Mouse (Mus musculus): ENCODE measurements around the gene Vps37c.

Vps37c gene

DNA sequence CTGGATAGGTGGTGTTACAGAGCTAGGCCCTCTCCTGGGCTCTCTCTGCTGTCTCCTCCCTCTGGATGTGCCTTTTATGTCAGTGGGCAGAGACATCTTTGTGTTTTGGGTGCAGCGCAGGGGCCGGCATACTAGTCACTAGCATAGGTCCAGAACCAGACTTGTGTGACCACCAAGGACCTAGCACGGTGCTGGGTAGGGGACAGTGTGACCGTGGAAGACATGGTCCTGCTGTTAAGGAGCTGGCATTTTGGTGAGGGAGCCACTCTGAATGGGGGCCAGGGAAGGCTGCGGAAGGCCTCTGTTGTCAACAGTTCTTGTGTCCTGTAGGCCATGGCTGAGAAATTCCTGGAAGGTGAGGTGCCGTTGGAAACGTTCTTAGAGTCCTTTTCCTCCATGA lies 23.7 kb downstream of the Vps37c start:
- no peak for DNase-seq (ENCODE audit: extremely low spot score, low read depth, low spot score)

DNA sequence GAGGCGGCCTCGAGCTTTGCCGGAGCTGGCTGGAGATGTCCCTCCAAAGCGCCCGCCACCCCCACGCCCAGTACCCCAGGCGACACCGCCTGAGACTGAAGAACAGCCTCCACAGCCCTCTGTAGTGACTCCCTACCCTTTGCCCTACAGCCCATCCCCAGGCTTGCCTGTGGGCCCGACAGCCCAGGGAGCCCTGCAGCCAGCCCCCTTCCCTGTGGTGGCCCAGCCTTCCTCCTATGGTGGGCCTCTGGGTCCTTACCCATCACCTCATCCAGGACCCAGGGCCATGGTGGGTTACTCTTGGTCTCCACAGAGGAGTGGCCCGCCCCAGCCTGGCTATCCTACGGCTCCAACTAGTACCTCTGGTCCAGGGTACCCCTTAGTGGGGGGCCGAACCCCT lies 24.1 kb downstream of the Vps37c start:
- DNase-seq (ENCODE audit: extremely low spot score, low read depth, low spot score) = no peak

DNA sequence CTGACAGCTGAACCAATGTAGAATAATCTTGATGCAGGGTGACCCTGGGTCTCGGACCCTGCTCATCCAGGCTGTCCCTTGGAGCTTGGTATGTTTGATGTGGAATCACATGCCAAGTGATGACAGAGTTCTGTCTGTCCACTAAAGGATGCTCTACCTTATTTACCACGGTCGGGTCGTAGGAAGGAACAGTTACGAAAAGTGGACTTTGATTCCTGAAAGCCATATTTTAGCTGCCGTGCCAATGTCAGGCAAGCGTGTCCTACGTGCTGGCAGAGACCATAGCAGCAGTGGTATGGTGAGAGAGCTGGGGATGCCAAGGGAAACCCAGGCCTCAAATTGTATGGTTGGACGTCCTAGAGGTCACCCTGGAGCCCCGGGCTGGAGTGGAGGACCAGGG lies 25.0 kb downstream of the Vps37c start:
- no peak for DNase-seq (ENCODE audit: extremely low spot score, low read depth, low spot score)

DNA sequence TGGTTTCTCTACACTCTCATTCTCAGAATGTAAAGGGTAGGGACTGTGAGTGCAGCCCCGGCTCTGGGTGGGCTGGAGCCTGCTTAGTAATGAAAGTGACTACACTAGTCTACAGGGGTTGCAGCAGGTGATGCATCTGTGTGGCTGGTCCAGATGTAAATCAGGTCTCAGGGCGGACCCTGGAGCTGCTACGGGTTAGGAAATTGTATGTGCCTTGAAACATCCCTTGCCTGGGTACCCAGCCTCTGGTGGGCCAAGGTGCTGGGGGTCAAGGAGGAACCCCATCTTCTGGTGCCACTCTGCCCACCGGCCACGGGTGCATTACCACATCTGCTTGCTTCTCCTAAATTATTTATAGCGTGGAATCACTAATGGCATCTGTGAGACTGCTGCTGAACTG lies 25.6 kb downstream of the Vps37c start:
- DNase-seq (ENCODE audit: extremely low spot score, low read depth, low spot score) = no peak

DNA sequence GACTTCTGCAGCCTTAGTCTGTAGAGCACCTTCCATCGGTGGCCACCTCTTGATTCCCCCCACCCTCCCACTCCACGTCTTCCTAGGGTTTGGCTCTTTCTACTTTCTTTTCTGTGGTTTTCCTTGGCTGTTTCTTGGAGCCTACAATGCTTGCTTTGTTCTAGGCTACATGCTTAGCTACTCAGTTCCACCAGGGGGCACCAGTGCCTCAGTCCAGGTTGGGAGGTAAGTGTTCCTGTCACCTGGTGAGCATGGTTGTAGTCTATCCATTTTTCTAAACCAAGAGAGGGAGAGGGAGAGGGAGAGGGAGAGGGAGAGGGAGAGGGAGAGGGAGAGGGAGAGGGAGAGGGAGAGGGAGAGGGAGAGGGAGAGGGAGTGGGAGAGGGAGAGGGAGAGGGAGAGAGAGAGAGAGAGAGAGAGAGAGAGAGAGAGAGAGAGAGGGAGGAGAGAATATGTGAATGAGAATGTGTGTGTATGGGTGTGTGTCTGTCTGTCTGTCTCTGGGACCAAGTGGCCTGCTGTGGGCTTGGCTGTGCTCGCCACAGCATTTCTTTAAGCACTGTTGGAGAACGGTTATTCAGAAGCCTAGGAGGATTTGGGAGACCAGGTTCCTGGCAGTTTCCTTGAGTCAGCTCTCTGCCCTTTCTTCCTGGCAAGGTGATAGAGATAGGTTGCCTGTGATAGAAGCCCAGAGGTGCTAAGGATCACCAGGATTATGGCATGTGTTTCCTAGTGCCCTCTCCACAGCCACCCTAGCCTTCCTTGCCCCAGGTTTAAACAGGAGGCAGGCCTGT lies 26.3 kb downstream of the Vps37c start:
- peak; percentile 64 for DNase-seq (ENCODE audit: extremely low spot score, low read depth, low spot score)

DNA sequence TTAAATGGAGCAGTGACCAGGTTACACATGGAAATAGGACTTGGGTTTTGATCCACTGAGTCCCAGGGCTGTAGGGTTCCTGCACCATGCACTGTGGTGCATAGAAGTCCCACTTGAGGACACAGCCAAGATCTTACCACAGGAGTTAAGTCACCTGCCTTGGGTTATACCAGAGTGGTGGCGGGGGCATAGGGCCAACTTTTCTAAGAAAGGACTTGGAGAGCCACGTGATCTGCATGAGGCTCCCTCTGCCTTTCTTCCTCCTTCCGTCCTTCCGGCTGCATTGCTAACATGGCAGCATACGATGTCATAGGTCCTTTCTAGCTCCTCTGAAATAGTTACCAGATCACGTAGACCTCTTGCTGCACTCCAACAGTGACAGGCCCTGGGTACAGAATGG lies 26.9 kb downstream of the Vps37c start:
- DNase-seq (ENCODE audit: extremely low spot score, low read depth, low spot score) = no peak

DNA sequence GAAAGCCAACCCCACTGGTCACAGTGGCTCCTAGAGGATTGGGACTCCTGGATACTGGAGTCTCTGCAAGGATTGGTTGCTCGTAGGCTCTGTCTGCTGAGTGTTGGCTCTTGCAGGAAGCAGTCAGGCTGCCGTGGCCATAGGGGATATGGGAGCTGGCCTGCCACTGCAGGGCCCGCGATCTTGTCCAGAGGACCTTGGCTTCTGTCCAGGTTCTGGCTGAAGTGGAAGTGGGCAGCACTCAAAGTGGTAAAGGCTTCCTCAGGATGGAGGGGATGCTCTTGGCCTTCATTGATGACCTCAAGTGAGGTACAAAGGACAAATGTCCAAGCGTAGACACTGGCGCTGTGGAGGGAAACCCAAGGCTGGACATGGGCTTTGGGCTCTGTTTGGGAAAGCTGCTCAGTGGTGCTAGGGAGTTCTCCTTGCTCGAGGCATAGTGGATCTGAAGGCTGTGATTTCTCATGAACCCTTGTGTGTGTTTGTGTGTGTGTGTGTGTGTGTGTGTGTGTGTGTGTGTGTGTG lies 29.8 kb downstream of the Vps37c start:
- DNase-seq (ENCODE audit: extremely low spot score, low read depth, low spot score) = no peak

DNA sequence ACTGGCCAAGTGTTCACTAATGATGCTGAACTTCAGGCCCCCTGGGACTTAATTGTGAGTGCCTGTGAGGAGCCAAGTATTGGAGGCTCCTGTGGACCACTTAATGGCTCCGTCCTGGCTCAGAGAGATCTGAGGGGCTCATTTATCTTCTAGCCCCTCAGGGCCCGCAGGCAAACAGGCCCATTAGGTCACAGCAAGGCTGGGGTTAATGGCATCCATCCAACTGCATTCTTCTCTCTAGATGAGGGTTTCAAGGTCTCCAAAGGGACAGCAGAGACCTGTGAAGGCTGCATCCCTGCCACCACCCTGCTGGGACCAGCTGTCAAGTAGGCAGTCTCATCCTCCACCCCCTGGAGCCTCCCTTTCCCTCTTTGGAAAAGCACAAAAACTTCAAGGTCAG lies 31.2 kb downstream of the Vps37c start:
- DNase-seq (ENCODE audit: extremely low spot score, low read depth, low spot score) = peak; percentile 8

DNA sequence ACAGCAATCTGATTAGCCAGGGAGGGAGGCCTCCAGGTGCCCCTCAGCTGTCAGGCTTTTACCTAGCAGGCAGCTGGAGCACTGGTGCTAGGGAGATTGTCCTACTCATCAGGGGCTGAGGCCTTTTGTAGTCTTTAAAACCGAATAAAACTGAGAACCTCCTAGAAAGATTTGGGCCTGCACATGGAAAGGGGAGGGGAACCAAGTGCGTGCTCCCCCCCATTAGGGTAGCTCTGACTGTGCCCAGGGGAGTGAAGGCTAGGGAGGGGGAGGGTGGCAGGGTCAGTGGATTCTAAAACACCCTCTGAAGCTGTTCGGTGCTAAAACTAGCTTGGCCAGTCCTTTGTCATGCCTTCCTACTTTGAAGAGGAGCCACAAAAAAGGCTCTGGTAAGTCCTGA lies 32.0 kb downstream of the Vps37c start:
- no peak for DNase-seq (ENCODE audit: extremely low spot score, low read depth, low spot score)

DNA sequence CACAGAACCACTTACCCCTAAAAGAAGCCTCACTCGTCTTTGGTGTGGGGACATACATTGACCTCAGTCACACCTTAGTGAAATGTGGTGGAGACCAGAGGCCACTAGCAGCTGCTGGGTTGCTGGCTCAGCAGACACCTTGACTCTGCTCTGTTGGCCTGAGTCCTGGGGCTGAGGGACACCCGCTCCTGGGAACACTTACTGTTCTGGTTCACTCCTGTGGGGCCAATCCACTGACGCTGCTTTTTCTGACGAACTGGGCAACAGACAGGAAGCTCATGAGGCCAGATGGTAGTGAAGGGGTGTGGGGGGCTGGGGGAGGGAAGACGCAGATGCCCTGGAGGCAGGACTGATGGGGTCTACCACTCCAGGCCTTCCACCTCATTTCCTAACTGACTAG lies 32.5 kb downstream of the Vps37c start:
- no peak for DNase-seq (ENCODE audit: extremely low spot score, low read depth, low spot score)

DNA sequence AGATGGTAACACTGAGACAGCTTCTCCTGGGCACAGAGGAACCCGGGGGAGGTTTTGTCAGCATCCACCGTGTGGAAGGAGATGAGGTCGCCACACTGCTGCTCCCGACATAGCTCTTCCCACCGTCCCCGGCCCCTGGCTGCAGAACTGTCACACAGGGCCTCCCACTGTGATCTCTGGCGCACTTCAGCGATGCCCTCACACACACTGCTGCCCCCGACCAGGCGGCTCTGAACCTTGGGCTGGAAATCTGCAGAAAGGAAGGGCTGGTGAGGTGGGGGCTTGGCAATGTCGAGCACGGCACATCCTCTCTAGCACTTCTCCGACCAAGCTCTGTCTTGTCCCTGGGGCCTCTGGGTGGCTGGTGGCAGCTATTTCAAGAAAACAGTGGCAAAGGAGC lies 34.5 kb downstream of the Vps37c start:
- no peak for DNase-seq (ENCODE audit: extremely low spot score, low read depth, low spot score)

DNA sequence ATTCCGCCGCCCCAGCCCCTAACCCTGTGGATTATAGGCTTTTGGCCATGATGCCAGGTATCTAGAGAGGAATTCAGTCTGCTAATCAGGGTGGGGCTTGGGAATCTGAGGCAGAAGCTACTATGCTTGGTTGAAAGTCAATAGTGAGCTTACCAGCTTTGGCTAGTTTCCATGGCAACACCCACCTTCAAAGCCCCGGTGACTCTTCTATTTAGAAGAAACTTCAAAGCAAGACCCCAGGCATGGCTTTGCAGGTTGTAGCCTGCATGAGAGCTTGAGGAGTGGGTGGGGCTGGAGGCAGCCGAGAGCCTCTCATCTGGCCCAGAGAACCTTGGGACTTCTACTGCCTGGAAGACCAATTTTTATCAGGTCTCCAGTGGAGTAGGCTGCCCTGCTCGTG lies 35.1 kb downstream of the Vps37c start:
- peak; percentile 6 for DNase-seq (ENCODE audit: extremely low spot score, low read depth, low spot score)

DNA sequence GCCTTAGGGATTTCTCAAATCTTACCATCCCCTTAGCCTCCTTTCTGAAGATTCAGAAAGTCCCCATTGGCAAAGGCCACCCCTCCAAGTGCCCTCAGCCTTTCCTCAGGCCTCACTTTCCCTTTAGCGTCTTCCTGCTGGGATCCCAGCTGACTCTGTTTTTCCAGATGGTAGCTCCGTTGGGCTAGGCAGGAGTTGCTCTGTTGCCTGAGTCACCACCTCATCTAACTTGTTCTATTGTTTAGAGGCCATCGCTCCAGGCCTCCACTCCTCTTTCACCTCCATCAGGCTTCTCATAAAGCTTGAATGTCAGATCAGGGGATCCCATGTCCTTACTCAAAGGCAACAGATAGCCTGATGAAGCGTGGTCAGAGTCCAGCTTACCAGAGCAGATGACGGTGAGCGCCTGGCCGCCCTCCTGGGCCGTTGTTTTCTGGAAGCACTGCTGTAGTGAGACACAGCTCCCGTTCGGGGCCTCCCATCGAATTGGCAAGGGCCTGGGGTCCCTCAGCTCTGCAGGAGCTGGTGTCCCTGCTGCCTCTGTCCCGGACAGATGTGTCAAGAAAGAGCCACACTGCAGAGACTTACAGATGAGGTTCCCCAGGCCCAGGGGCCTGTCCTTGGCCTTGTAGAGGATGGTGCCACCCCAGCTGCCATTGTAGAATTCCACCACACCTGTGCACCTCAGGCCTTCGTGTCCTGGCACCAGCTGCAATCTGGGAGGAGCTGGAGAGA lies 36.3 kb downstream of the Vps37c start:
- DNase-seq (ENCODE audit: extremely low spot score, low read depth, low spot score) = no peak

DNA sequence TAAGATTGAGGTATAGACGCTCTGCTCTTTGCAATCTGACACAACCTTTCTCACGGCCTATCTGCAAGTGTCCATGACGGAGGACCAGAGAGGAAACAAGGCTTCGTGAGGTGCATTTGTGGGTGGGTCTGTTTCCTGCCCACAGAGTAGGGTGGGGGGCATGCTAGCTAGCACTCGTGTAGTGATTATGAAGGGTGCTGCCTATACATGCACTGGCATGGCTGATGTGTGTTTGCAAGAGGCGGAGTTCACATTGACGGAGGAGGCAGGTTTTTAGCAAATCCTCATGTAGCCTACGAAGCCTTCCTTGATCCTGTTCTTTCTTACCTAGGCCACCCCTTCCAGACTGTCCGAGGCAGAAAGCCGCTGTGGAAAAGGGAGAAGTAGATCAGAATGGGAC lies 41.4 kb downstream of the Vps37c start:
- no peak for DNase-seq (ENCODE audit: extremely low spot score, low read depth, low spot score)

DNA sequence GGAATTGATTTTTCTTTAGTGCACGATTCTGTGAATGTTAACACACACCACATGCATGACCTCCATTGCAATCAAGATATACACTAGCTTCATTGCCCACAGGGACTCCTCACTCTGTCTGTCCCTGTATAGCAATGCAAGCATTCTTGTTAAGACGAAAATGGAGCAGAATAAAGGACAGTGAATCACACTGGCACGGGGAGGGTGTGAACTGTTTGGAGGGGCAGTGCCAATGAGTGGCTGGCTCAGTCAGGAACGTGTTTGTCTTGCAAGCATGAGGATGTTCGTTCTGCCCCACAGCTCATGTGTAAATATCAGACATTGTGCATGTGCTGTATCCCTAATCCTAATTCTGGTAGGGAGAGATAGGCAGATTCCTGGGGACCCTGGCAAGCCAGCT lies 41.9 kb downstream of the Vps37c start:
- DNase-seq (ENCODE audit: extremely low spot score, low read depth, low spot score) = no peak

DNA sequence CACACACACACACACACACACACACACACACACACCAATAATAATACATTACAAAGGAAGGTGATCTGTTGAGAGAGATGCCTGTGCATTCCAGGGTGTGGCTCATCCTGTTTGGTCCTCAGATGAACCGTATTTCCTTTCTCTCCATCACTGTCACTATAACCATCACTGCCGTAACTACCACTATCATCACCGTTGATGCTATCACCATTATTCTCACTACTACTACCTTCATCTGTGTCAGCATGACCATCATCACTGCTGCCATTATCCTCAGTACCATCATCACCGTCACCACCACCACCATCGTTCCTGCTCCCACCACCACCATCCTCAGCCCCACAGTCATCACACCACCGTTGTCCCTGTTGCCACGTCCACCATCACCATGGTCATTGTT lies 43.4 kb downstream of the Vps37c start:
- no peak for DNase-seq (ENCODE audit: extremely low spot score, low read depth, low spot score)

DNA sequence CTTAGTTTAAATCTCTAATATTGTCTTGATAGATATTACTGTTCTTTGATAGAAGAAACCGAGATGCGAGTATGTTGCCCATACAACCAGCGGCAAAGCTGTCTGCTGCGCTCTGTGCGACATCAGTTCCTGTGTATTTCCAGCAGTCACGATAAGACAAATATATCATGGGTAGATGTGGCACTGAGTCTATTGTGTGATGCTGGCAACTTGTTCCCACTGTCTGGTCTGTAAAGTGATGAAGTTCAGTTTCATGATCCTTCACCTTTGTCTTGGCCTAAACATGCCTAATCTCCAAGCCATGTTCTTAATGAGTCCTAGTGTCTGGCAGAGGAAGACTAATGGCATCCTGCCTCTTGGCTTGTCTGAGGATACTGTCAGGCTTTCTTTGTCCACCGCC lies 44.2 kb downstream of the Vps37c start:
- DNase-seq (ENCODE audit: extremely low spot score, low read depth, low spot score) = no peak

DNA sequence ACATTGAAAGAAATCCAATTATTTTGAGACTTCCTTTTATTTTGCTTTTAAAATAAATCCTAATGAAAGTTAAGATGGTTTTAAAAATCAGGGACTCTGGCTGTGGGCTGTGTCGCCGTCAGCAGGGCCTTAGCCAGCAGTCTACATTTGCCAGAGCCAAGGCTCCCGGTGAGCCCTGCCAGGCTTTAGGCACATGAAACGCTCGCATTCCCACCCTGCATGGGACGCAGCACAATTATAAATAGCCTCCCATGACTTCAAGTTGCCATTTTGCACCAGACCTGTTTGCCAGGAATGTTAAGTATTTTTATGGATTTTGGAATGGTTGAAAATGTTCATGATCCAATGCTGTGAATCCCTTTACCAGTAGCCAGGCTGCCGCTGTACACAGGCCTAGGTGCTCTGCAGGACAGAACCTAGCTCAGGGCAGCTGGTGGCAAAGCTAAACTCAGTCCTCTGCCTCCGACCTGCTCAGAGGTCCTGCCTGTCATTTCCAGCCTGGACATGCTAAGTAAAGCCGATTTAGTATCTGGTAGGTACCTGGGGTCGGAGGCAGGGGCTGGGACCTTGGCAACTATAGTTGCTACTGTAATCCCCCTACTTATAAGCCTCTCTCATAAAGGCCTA lies 45.1 kb downstream of the Vps37c start:
- DNase-seq (ENCODE audit: extremely low spot score, low read depth, low spot score) = no peak

DNA sequence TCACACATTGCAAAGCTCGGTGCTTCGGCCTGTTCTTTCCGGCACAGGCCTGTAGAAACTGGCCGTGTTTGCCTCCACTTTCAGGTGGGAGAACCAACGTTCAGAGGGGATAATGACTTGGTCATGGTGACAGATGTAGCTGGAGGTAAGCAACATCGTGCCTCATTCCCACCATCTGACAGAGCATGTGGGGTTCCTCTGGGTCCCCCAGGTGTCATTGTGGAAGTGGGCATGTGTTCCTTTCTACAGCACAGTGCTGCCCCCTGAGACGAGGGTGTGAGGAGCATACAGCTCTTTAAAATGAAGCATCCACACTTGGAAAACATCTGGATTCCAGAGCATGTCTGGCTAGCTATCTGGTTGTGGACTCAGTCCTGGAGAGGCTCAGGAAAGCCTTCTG lies 46.0 kb downstream of the Vps37c start:
- no peak for DNase-seq (ENCODE audit: extremely low spot score, low read depth, low spot score)

DNA sequence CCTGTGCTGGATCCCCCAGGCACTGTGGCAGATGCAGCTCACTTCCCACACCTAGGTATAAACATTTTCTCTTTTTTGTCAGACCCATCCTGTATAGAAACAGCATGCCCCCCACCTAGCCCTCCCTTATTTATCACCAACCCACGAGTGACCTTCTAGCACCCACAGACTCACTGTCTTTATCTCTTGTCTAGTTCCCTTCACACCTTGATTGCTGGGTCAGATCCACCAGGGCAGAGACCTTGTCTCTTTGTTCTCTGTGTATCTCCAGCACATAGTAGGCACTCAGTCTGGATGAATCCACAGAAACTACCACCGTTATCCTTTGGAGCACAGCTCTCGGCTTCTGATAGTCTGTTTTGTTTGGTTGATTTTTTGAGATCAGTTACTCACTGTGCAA lies 46.5 kb downstream of the Vps37c start:
- DNase-seq (ENCODE audit: extremely low spot score, low read depth, low spot score) = no peak

DNA sequence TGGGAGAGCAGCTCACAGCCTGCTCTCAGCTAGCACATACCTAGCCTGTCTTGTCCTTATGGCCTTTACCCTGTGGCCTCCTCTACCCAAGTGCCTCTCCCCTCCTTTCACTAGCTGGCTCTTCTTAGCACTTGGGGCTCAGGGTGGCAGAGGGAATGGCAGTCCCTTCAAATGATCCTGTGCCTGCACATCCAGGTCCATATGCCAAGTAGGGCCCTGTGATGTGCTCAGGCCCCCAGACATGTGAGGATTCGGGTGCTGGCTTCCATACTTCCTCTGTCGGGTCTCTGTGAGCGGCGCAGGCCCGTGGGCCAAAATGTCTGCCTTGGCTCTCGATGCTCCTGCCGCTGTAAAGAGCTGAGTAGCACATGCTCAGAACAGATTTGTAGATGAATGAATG lies 47.3 kb downstream of the Vps37c start:
- DNase-seq (ENCODE audit: extremely low spot score, low read depth, low spot score) = no peak

DNA sequence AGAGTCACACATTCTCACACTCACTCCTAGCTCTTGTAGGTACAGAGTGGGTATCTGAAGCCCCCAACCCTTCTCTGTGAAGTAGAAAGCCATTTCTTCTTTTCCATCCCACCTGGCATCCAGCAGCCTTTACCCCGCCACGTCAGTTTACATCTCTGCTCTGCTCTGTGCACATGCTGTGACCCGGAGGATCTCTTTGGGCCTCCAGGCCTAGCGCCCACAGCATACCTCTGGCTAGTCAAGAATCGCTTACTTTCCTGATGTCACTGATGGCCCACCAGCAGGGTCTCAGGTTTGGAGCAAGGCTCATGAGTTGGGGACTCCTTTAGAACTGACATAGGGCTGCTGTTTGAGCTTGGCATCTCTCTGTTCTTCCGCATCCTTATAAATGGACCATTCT lies 49.5 kb downstream of the Vps37c start:
- no peak for DNase-seq (ENCODE audit: extremely low spot score, low read depth, low spot score)
